In the genomic region with DNA sequence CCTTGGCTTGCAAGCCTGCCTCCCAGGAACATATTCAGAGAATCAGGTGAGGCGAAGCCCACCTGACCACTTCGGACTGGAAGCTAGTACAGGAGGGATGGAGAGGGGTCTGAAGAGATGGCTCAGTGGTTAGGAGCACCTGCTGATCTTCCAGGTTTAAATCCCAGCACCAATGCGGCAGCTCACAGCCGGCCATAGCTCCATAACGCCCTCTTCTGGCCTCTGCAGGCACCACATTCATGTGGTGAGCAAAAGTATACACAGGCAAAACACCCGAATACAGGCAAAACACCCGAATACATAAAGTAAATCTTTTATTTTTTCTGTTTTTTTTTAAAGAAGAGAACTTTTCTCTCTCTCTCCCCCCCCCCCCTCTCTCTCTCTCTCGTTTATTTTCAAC, we compare ENCODE assay signal across 24 mouse cellular contexts. TPM values are rescaled to one million over a fixed set of nuclear protein-coding genes. Genes with fewer than 3 reads are reported as not detected.
DNase-seq lines count a peak whose midpoint lies in the region; ATAC-seq and TF ChIP-seq lines count a peak whose summit lies in the region.
"Had no signal": no experiment of that assay in that cellular context is flagged by ENCODE, and none has a peak within 500 bp of the region (broad histone marks: within the 10 kb centered on the region; RNA-seq: fewer than 3 reads in every experiment).

No protein-coding gene starts in this region.

- 74% methylated on average over 8 of the region's 8 CpGs for WGBS in hindbrain, postnatal 0 days
- 64% methylated on average over 8 of the region's 8 CpGs for WGBS in hindbrain, embryonic 12.5 days
- WGBS in midbrain, postnatal 0 days, result 64% methylated on average over 8 of the region's 8 CpGs
- 65% methylated on average over 8 of the region's 8 CpGs for WGBS in midbrain, embryonic 10.5 days

- H3K27me3 ChIP-seq in hindbrain, postnatal 0 days (ENCODE audit: insufficient read depth, low read length), result no peaks in the 10 kb centered on the region; the same call in 1 of the 2 replicates
- H3K27me3 ChIP-seq in hindbrain, embryonic 12.5 days, result peaks cover 19% of the 10 kb centered on the region
- H3K27me3 ChIP-seq in midbrain, postnatal 0 days (ENCODE audit: insufficient read depth, low read length), result no peaks in the 10 kb centered on the region
- H3K27me3 ChIP-seq in midbrain, embryonic 10.5 days (ENCODE audit: low read depth, poor library complexity, severe bottlenecking), result peaks cover 25% of the 10 kb centered on the region
- H3K27me3 ChIP-seq: embryonic facial prominence, embryonic 12.5 days; intestine, embryonic 15.5 days; limb, embryonic 12.5 days had no signal

- no peak for DNase-seq in hindbrain, postnatal 0 days (ENCODE audit: low spot score)
- DNase-seq in midbrain, postnatal 0 days (ENCODE audit: low spot score), result no peak
- DNase-seq in midbrain, embryonic 10.5 days (ENCODE audit: low spot score), result no peak
- DNase-seq in R1 (ENCODE audit: low read depth, low spot score), result peak; percentile 46
- DNase-seq in ovary, postnatal 10 days (ENCODE audit: low spot score), result no peak
- DNase-seq in kidney, postnatal 14 days, result no peak

- no peak overlapping the region for H3K27ac ChIP-seq in hindbrain, postnatal 0 days
- H3K27ac ChIP-seq in hindbrain, embryonic 12.5 days, result no peak overlapping the region
- no peak overlapping the region for H3K27ac ChIP-seq in midbrain, postnatal 0 days (ENCODE audit: low read depth, low read length)
- no peak overlapping the region for H3K27ac ChIP-seq in midbrain, embryonic 10.5 days (replicated peaks)
- H3K27ac ChIP-seq: embryonic facial prominence, embryonic 12.5 days; hindbrain, embryonic 14.5 days; intestine, embryonic 15.5 days; limb, embryonic 12.5 days; liver, embryonic 13.5 days; midbrain, embryonic 12.5 days had no signal

- H3K9me3 ChIP-seq in hindbrain, postnatal 0 days (ENCODE audit: low read length), result no peaks in the 10 kb centered on the region
- no peaks in the 10 kb centered on the region for H3K9me3 ChIP-seq in hindbrain, embryonic 12.5 days (replicated peaks)
- H3K9me3 ChIP-seq in midbrain, postnatal 0 days (ENCODE audit: low read length), result no peaks in the 10 kb centered on the region
- H3K9me3 ChIP-seq in midbrain, embryonic 10.5 days (replicated peaks), result no peaks in the 10 kb centered on the region
- H3K9me3 ChIP-seq: embryonic facial prominence, embryonic 12.5 days; forebrain, embryonic 12.5 days; intestine, embryonic 15.5 days; limb, embryonic 12.5 days; liver, embryonic 13.5 days; midbrain, embryonic 12.5 days had no signal

- H3K9ac ChIP-seq in hindbrain, postnatal 0 days (replicated peaks; ENCODE audit: low read length), result no peak overlapping the region
- H3K9ac ChIP-seq in hindbrain, embryonic 12.5 days, result no peak overlapping the region
- no peak overlapping the region for H3K9ac ChIP-seq in midbrain, postnatal 0 days (replicated peaks; ENCODE audit: low read length, poor library complexity, severe bottlenecking)
- H3K9ac ChIP-seq: embryonic facial prominence, embryonic 12.5 days; forebrain, embryonic 12.5 days; hindbrain, embryonic 14.5 days; intestine, embryonic 15.5 days; limb, embryonic 12.5 days; liver, embryonic 13.5 days; midbrain, embryonic 12.5 days had no signal

- H3K4me2 ChIP-seq in hindbrain, postnatal 0 days (ENCODE audit: low read depth, low read length), result no peak overlapping the region
- H3K4me2 ChIP-seq in hindbrain, embryonic 12.5 days (replicated peaks), result no peak overlapping the region
- no peak overlapping the region for H3K4me2 ChIP-seq in midbrain, postnatal 0 days (ENCODE audit: low read depth, low read length, poor library complexity, severe bottlenecking)
- H3K4me2 ChIP-seq: embryonic facial prominence, embryonic 12.5 days; forebrain, embryonic 12.5 days; heart, embryonic 11.5 days; hindbrain, embryonic 14.5 days; intestine, embryonic 15.5 days; limb, embryonic 12.5 days; liver, embryonic 13.5 days; midbrain, embryonic 12.5 days had no signal

- no peaks in the 10 kb centered on the region for H3K36me3 ChIP-seq in hindbrain, postnatal 0 days (ENCODE audit: insufficient read depth, low read length)
- no peaks in the 10 kb centered on the region for H3K36me3 ChIP-seq in hindbrain, embryonic 12.5 days
- no peaks in the 10 kb centered on the region for H3K36me3 ChIP-seq in midbrain, postnatal 0 days (ENCODE audit: insufficient read depth, low read length)
- no peaks in the 10 kb centered on the region for H3K36me3 ChIP-seq in midbrain, embryonic 10.5 days
- H3K36me3 ChIP-seq: embryonic facial prominence, embryonic 12.5 days; forebrain, embryonic 12.5 days; intestine, embryonic 15.5 days; limb, embryonic 12.5 days; liver, embryonic 13.5 days; midbrain, embryonic 12.5 days had no signal

- ATAC-seq in hindbrain, postnatal 0 days, result no peak
- ATAC-seq in hindbrain, embryonic 12.5 days (ENCODE audit: low FRiP score), result no peak
- ATAC-seq in midbrain, postnatal 0 days (ENCODE audit: low FRiP score), result no peak

- H3K4me3 ChIP-seq in hindbrain, postnatal 0 days (ENCODE audit: low read length), result no peak overlapping the region
- no peak overlapping the region for H3K4me3 ChIP-seq in hindbrain, embryonic 12.5 days
- H3K4me3 ChIP-seq in midbrain, postnatal 0 days (ENCODE audit: low read depth, low read length), result no peak overlapping the region
- H3K4me3 ChIP-seq in midbrain, embryonic 10.5 days, result no peak overlapping the region
- H3K4me3 ChIP-seq: embryonic facial prominence, embryonic 12.5 days; forebrain, embryonic 12.5 days; intestine, embryonic 15.5 days; limb, embryonic 12.5 days; liver, embryonic 13.5 days; midbrain, embryonic 12.5 days had no signal

- TF ChIP-seq CTCF in hindbrain, postnatal 0 days (IDR thresholded peaks at IDR 0.05; ENCODE audit: low read depth), result peak; percentile 30; the same call in 1 of the 2 replicates
- peak; percentile 35 for TF ChIP-seq CTCF in midbrain, postnatal 0 days (IDR thresholded peaks at IDR 0.05)

- no peaks in the 10 kb centered on the region for H3K4me1 ChIP-seq in hindbrain, postnatal 0 days (ENCODE audit: insufficient read depth, low read length)
- peaks cover 3% of the 10 kb centered on the region for H3K4me1 ChIP-seq in hindbrain, embryonic 12.5 days
- no peaks in the 10 kb centered on the region for H3K4me1 ChIP-seq in midbrain, postnatal 0 days (ENCODE audit: insufficient read depth, low read length)
- H3K4me1 ChIP-seq in midbrain, embryonic 10.5 days, result peaks cover 15% of the 10 kb centered on the region

RNA-seq across cellular contexts. Expression of a gene that starts 15.6 kb away (rescaled TPM):
- total RNA-seq in hindbrain, postnatal 0 days (2014; rRNA removed), result 2.6 and 4.1 TPM in 2 replicates
- 5.4 and 6.2 TPM in 2 replicates for polyA plus RNA-seq in hindbrain, postnatal 0 days (2015; fragmentation: Nextera tagmentation; extraction: Ambion mirVana)
- polyA plus RNA-seq in hindbrain, embryonic 12.5 days (2016; fragmentation: Nextera tagmentation; extraction: Ambion mirVana), result 18.2 and 28.2 TPM in 2 replicates
- total RNA-seq in midbrain, postnatal 0 days (2014; rRNA removed), result 0.61 and 1.6 TPM in 2 replicates
- 0.60 and 0.63 TPM in 2 replicates for polyA plus RNA-seq in midbrain, postnatal 0 days (2015; fragmentation: Nextera tagmentation; extraction: Ambion mirVana)
- 18.5 and 21.9 TPM in 2 replicates for polyA plus RNA-seq in midbrain, embryonic 10.5 days (2016; fragmentation: Nextera tagmentation; extraction: Ambion mirVana)
- total RNA-seq: left cerebral cortex, postnatal 14 days had no signal

RNA-seq across cellular contexts. Expression of a gene that starts 34.6 kb away (rescaled TPM):
- not detected in 2 replicates for total RNA-seq in hindbrain, postnatal 0 days (2014; rRNA removed)
- polyA plus RNA-seq in hindbrain, postnatal 0 days (2015; fragmentation: Nextera tagmentation; extraction: Ambion mirVana), result not detected in 2 replicates
- polyA plus RNA-seq in hindbrain, embryonic 12.5 days (2016; fragmentation: Nextera tagmentation; extraction: Ambion mirVana), result not detected in 2 replicates
- total RNA-seq in midbrain, postnatal 0 days (2014; rRNA removed), result 0.49 TPM in 1 of 2 replicates, not detected in the other
- polyA plus RNA-seq in midbrain, postnatal 0 days (2015; fragmentation: Nextera tagmentation; extraction: Ambion mirVana), result not detected in 2 replicates
- not detected in 2 replicates for polyA plus RNA-seq in midbrain, embryonic 10.5 days (2016; fragmentation: Nextera tagmentation; extraction: Ambion mirVana)
- total RNA-seq: adrenal gland, adult 18-20 months; adrenal gland, postnatal 36 days; gastrocnemius, adult 8-10 months; heart, postnatal 14 days; left cerebral cortex, postnatal 14 days; megakaryocyte progenitor cell, adult 5-6 weeks had no signal
- polyA plus RNA-seq: embryonic facial prominence, embryonic 12.5 days; forebrain, embryonic 12.5 days; heart, embryonic 11.5 days; kidney, embryonic 14.5 days; limb, embryonic 12.5 days; midbrain, embryonic 12.5 days; neural tube, embryonic 11.5 days; spleen, adult 2 months had no signal

RNA-seq across cellular contexts. Expression of a gene that starts 39.3 kb away (rescaled TPM):
- total RNA-seq in hindbrain, postnatal 0 days (2014; rRNA removed), result 3.4 and 5.0 TPM in 2 replicates
- polyA plus RNA-seq in hindbrain, postnatal 0 days (2015; fragmentation: Nextera tagmentation; extraction: Ambion mirVana), result 12.6 and 13.6 TPM in 2 replicates
- polyA plus RNA-seq in hindbrain, embryonic 12.5 days (2016; fragmentation: Nextera tagmentation; extraction: Ambion mirVana), result 19.8 and 30.0 TPM in 2 replicates
- 0.99 and 1.7 TPM in 2 replicates for total RNA-seq in midbrain, postnatal 0 days (2014; rRNA removed)
- polyA plus RNA-seq in midbrain, postnatal 0 days (2015; fragmentation: Nextera tagmentation; extraction: Ambion mirVana), result 1.8 and 2.1 TPM in 2 replicates
- polyA plus RNA-seq in midbrain, embryonic 10.5 days (2016; fragmentation: Nextera tagmentation; extraction: Ambion mirVana), result 11.4 and 21.0 TPM in 2 replicates

RNA-seq across cellular contexts. Expression of a gene that starts 48.6 kb away (rescaled TPM):
- 0.21 and 0.65 TPM in 2 replicates for total RNA-seq in hindbrain, postnatal 0 days (2014; rRNA removed)
- polyA plus RNA-seq in hindbrain, postnatal 0 days (2015; fragmentation: Nextera tagmentation; extraction: Ambion mirVana), result 0.50 and 0.52 TPM in 2 replicates
- polyA plus RNA-seq in hindbrain, embryonic 12.5 days (2016; fragmentation: Nextera tagmentation; extraction: Ambion mirVana), result not detected in 2 replicates
- 2.3 TPM in 1 of 2 replicates, not detected in the other for total RNA-seq in midbrain, postnatal 0 days (2014; rRNA removed)
- 0.15 and 0.28 TPM in 2 replicates for polyA plus RNA-seq in midbrain, postnatal 0 days (2015; fragmentation: Nextera tagmentation; extraction: Ambion mirVana)
- 0.07 and 0.20 TPM in 2 replicates for polyA plus RNA-seq in midbrain, embryonic 10.5 days (2016; fragmentation: Nextera tagmentation; extraction: Ambion mirVana)
- total RNA-seq: gastrocnemius, adult 8-10 months; left cerebral cortex, postnatal 14 days; megakaryocyte progenitor cell, adult 5-6 weeks had no signal
- polyA plus RNA-seq: limb, embryonic 12.5 days; liver, embryonic 13.5 days; spleen, adult 2 months had no signal
